Mouse (Mus musculus): Measurements from ENCODE around the gene Znhit2.

Znhit2 gene

GRCm38 (mm10) chr19:6061021-6061533 lies at the start of gene Znhit2:
Gene Znhit2 (plus strand): TSS chr19:6061192.
- peak; percentile 95 for DNase-seq (ENCODE audit: low spot score)

GRCm38 (mm10) chr19:6013691-6014090 lies 47.3 kb upstream of the Znhit2 start:
- no peak for DNase-seq (ENCODE audit: low spot score)

GRCm38 (mm10) chr19:6014991-6015510 lies 45.9 kb upstream of the Znhit2 start:
- peak; percentile 87 for DNase-seq (ENCODE audit: low spot score)

- DNase-seq (ENCODE audit: low spot score), result peak; percentile 69
Observed at GRCm38 (mm10) chr19:6015511-6016315, 45.3 kb upstream of the Znhit2 start, which contains the start of gene Capn1. Gene Capn1 (minus strand): TSS chr19:6015897.

GRCm38 (mm10) chr19:6016532-6016931 lies 44.5 kb upstream of the Znhit2 start:
- peak; percentile 23 for DNase-seq (ENCODE audit: low spot score)

GRCm38 (mm10) chr19:6018142-6019089 lies 42.6 kb upstream of the Znhit2 start:
- peak; percentile 94 for DNase-seq (ENCODE audit: low spot score)

- DNase-seq (ENCODE audit: low spot score), result no peak
Observed at GRCm38 (mm10) chr19:6020276-6020675, 40.7 kb upstream of the Znhit2 start.

- no peak for DNase-seq (ENCODE audit: low spot score)
Observed at GRCm38 (mm10) chr19:6023059-6023458, 37.9 kb upstream of the Znhit2 start.

GRCm38 (mm10) chr19:6023930-6024329 lies 37.1 kb upstream of the Znhit2 start:
- DNase-seq (ENCODE audit: low spot score), result no peak

GRCm38 (mm10) chr19:6028991-6029390 lies 32.0 kb upstream of the Znhit2 start:
- DNase-seq (ENCODE audit: low spot score), result no peak

- DNase-seq (ENCODE audit: low spot score), result no peak
Observed at GRCm38 (mm10) chr19:6029426-6029825, 31.6 kb upstream of the Znhit2 start.

GRCm38 (mm10) chr19:6030520-6031280 lies 30.3 kb upstream of the Znhit2 start:
- DNase-seq (ENCODE audit: low spot score), result no peak

- DNase-seq (ENCODE audit: low spot score), result no peak
Observed at GRCm38 (mm10) chr19:6035966-6036585, 24.9 kb upstream of the Znhit2 start.

GRCm38 (mm10) chr19:6037695-6038094 lies 23.3 kb upstream of the Znhit2 start:
- DNase-seq (ENCODE audit: low spot score), result no peak

GRCm38 (mm10) chr19:6038326-6038725 lies 22.7 kb upstream of the Znhit2 start:
- no peak for DNase-seq (ENCODE audit: low spot score)

- DNase-seq (ENCODE audit: low spot score), result no peak
Observed at GRCm38 (mm10) chr19:6040002-6040401, 21.0 kb upstream of the Znhit2 start.

GRCm38 (mm10) chr19:6042293-6042692 lies 18.7 kb upstream of the Znhit2 start:
- no peak for DNase-seq (ENCODE audit: low spot score)

- DNase-seq (ENCODE audit: low spot score), result peak; percentile 50
Observed at GRCm38 (mm10) chr19:6044102-6044501, 16.9 kb upstream of the Znhit2 start.

GRCm38 (mm10) chr19:6045366-6046293 lies 15.4 kb upstream of the Znhit2 start:
- DNase-seq (ENCODE audit: low spot score), result peak; percentile 68

All from c-Kit-positive CD71-positive TER-119-positive erythroid progenitor cells, embryonic 14.5 days (primary cell).